Mouse (Mus musculus) hindbrain, embryonic 13.5 days (tissue): ENCODE results near the gene Rab5b. TPM values are rescaled to one million over a fixed set of nuclear protein-coding genes. Genes with fewer than 3 reads are reported as not detected.

ENCODE experiments used
- ATAC-seq: fragments of 200-750 bp; cut with Nextera tagmentation; 2 replicates; pipeline ENCODE4 v1.8.0; 2017; ENCODE audit warnings: moderate TSS enrichment; ENCODE audit not compliant: low FRiP score
- H3K27ac ChIP-seq: fragments of 300-500 bp; sonication (generic); 2 replicates; pipeline ENCODE4 v1.5.1; 2015; ENCODE audit warnings: inconsistent platforms, mild to moderate bottlenecking, moderate library complexity
- H3K27me3 ChIP-seq: fragments of 300-500 bp; sonication (generic); 2 replicates; pipeline ENCODE4 v1.6.1; 2015; ENCODE audit warnings: mild to moderate bottlenecking, inconsistent platforms
- H3K36me3 ChIP-seq: fragments of 300-500 bp; sonication (generic); 2 replicates; pipeline ENCODE4 v1.6.1; 2015; ENCODE audit warnings: mild to moderate bottlenecking, inconsistent platforms
- H3K4me1 ChIP-seq: fragments of 300-500 bp; sonication (generic); replicated peaks from 2 replicates; pipeline ENCODE4 v1.6.1; 2015; ENCODE audit warnings: inconsistent platforms
- H3K4me2 ChIP-seq: fragments of 300-500 bp; sonication (generic); 2 replicates; pipeline ENCODE4 v1.6.1; 2015; ENCODE audit warnings: inconsistent platforms, mild to moderate bottlenecking, moderate library complexity
- H3K4me3 ChIP-seq: fragments of 300-500 bp; sonication (generic); 2 replicates; pipeline ENCODE4 v1.5.1; 2015; ENCODE audit warnings: mild to moderate bottlenecking, inconsistent platforms
- H3K9ac ChIP-seq: fragments of 300-500 bp; sonication (generic); 2 replicates; pipeline ENCODE4 v1.6.1; 2015; ENCODE audit warnings: mild to moderate bottlenecking, inconsistent platforms
- H3K9me3 ChIP-seq: fragments of 300-500 bp; sonication (generic); 2 replicates; pipeline ENCODE4 v1.6.1; 2016; ENCODE audit warnings: inconsistent platforms
- WGBS: fragments of 180-500 bp; shearing (Covaris S2); methylation state at CpG from one replicate; pipeline ENCODE4 v1.1.7; 2015; 5-methylcytosine and 5-hydroxymethylcytosine counted together
- polyA plus RNA-seq: library from polyadenylated mRNA; unstranded; fragments of >200 nt; fragmentation: Nextera tagmentation; extraction: Ambion mirVana; gene quantifications from 2 replicates; pipeline ENCODE4 v1.2.1, GENCODE M21; 2015

Gene Rab5b
- polyA plus RNA-seq, 1 experiment from 2014 or later: 99.1 TPM

- H3K9me3 ChIP-seq: no peaks in the 10 kb centered on the region
- H3K4me1 ChIP-seq: no peaks in the 10 kb centered on the region
- ATAC-seq: no peak
- H3K27ac ChIP-seq: no peak overlapping the region
- no peak overlapping the region for H3K4me3 ChIP-seq
- H3K36me3 ChIP-seq: no peaks in the 10 kb centered on the region
- 62% methylated on average over 9 of the region's 9 CpGs for WGBS
- H3K4me2 ChIP-seq: no peak overlapping the region
- no peaks in the 10 kb centered on the region for H3K27me3 ChIP-seq
- no peak overlapping the region for H3K9ac ChIP-seq
Observed at GRCm38 (mm10) chr10:128657844-128658243, 38.2 kb downstream of the Rab5b start.

- Histone ChIP-seq H3K36me3 (no peaks in the 10 kb centered on the region), H3K27me3 (no peaks in the 10 kb centered on the region), H3K27ac (no peak overlapping the region), H3K4me2 (no peak overlapping the region), H3K9me3 (no peaks in the 10 kb centered on the region), H3K9ac (no peak overlapping the region), H3K4me3 (no peak overlapping the region), H3K4me1 (no peaks in the 10 kb centered on the region)
- 97% methylated on average over 1 of the region's 1 CpGs for WGBS
- ATAC-seq: no peak
Observed at GRCm38 (mm10) chr10:128656731-128657130, 39.3 kb downstream of the Rab5b start.

GRCm38 (mm10) chr10:128655254-128655653 is 40.8 kb downstream of the Rab5b start:
- H3K27me3 ChIP-seq: no peaks in the 10 kb centered on the region
- no peak overlapping the region for H3K4me3 ChIP-seq
- no peak overlapping the region for H3K4me2 ChIP-seq
- no peak for ATAC-seq
- H3K9ac ChIP-seq: no peak overlapping the region
- WGBS: 82% methylated on average over 3 of the region's 3 CpGs
- H3K9me3 ChIP-seq: no peaks in the 10 kb centered on the region
- H3K36me3 ChIP-seq: no peaks in the 10 kb centered on the region
- H3K27ac ChIP-seq: no peak overlapping the region
- no peaks in the 10 kb centered on the region for H3K4me1 ChIP-seq

GRCm38 (mm10) chr10:128653866-128654265 is 42.2 kb downstream of the Rab5b start:
- H3K27me3 ChIP-seq: no peaks in the 10 kb centered on the region
- H3K9ac ChIP-seq: no peak overlapping the region
- WGBS: 80% methylated on average over 4 of the region's 4 CpGs
- H3K4me3 ChIP-seq: no peak overlapping the region
- no peak for ATAC-seq
- H3K36me3 ChIP-seq: no peaks in the 10 kb centered on the region
- H3K27ac ChIP-seq: no peak overlapping the region
- no peaks in the 10 kb centered on the region for H3K4me1 ChIP-seq
- H3K4me2 ChIP-seq: no peak overlapping the region
- no peaks in the 10 kb centered on the region for H3K9me3 ChIP-seq

GRCm38 (mm10) chr10:128646139-128647089 is 49.6 kb downstream of the Rab5b start:
- H3K9ac ChIP-seq: peak overlapping the region; percentile 85
- peak overlapping the region; percentile 73 for H3K4me2 ChIP-seq
- H3K9me3 ChIP-seq: no peaks in the 10 kb centered on the region
- peak; percentile 86 for ATAC-seq
- peak overlapping the region; percentile 96 for H3K27ac ChIP-seq
- WGBS: 8% methylated on average over 11 of the region's 13 CpGs
- H3K4me3 ChIP-seq: peak overlapping the region; percentile 60
- peaks cover 10% of the 10 kb centered on the region for H3K36me3 ChIP-seq
- no peaks in the 10 kb centered on the region for H3K27me3 ChIP-seq
- peaks cover 47% of the 10 kb centered on the region for H3K4me1 ChIP-seq

GRCm38 (mm10) chr10:128645111-128646011 is 50.7 kb downstream of the Rab5b start, which contains the start of gene Ikzf4:
Gene Ikzf4 (minus strand): TSS chr10:128645991.
- ATAC-seq: peak; percentile 83
- WGBS: 2% methylated on average over 34 of the region's 36 CpGs

GRCm38 (mm10) chr10:128642749-128643148 is 53.3 kb downstream of the Rab5b start:
- no peak overlapping the region for H3K27ac ChIP-seq
- H3K4me3 ChIP-seq: no peak overlapping the region
- no peaks in the 10 kb centered on the region for H3K9me3 ChIP-seq
- H3K4me1 ChIP-seq: peaks cover 47% of the 10 kb centered on the region
- H3K9ac ChIP-seq: no peak overlapping the region
- 86% methylated on average over 6 of the region's 6 CpGs for WGBS
- H3K4me2 ChIP-seq: no peak overlapping the region; the same call in 1 of the 2 replicates
- peaks cover 42% of the 10 kb centered on the region for H3K36me3 ChIP-seq
- no peak for ATAC-seq
- no peaks in the 10 kb centered on the region for H3K27me3 ChIP-seq

More at GRCm38 (mm10) chr10:128645111-128646011, 50.7 kb downstream of the Rab5b start, which contains the start of gene Ikzf4:
- peak within 1 kb of the TSS; percentile 96 for H3K27ac ChIP-seq
- peak within 1 kb of the TSS; percentile 85 for H3K9ac ChIP-seq
- H3K4me3 ChIP-seq: peak within 1 kb of the TSS; percentile 60
- no peaks in the 10 kb centered on the region for H3K9me3 ChIP-seq
- peak within 1 kb of the TSS; percentile 73 for H3K4me2 ChIP-seq
- H3K4me1 ChIP-seq: peaks cover 47% of the 10 kb centered on the region
- H3K36me3 ChIP-seq: peaks cover 21% of the 10 kb centered on the region
- no peaks in the 10 kb centered on the region for H3K27me3 ChIP-seq

GRCm38 (mm10) chr10:128641871-128642270 is 54.2 kb downstream of the Rab5b start:
- H3K27ac ChIP-seq: no peak overlapping the region
- H3K36me3 ChIP-seq: peaks cover 46% of the 10 kb centered on the region
- no peak for ATAC-seq
- H3K9me3 ChIP-seq: no peaks in the 10 kb centered on the region
- 85% methylated on average over 7 of the region's 7 CpGs for WGBS
- H3K9ac ChIP-seq: no peak overlapping the region
- no peak overlapping the region for H3K4me3 ChIP-seq
- H3K4me2 ChIP-seq: no peak overlapping the region
- H3K27me3 ChIP-seq: no peaks in the 10 kb centered on the region
- H3K4me1 ChIP-seq: peaks cover 50% of the 10 kb centered on the region

GRCm38 (mm10) chr10:128640891-128641290 is 55.2 kb downstream of the Rab5b start:
- Histone ChIP-seq H3K36me3 (peaks cover 56% of the 10 kb centered on the region), H3K9me3 (no peaks in the 10 kb centered on the region), H3K27me3 (no peaks in the 10 kb centered on the region), H3K27ac (no peak overlapping the region), H3K4me1 (peaks cover 44% of the 10 kb centered on the region), H3K4me2 (no peak overlapping the region), H3K9ac (no peak overlapping the region), H3K4me3 (no peak overlapping the region)
- 90% methylated on average over 15 of the region's 15 CpGs for WGBS
- no peak for ATAC-seq

GRCm38 (mm10) chr10:128639999-128640398 is 56.1 kb downstream of the Rab5b start:
- H3K9me3 ChIP-seq: no peaks in the 10 kb centered on the region
- H3K27ac ChIP-seq: no peak overlapping the region
- H3K4me2 ChIP-seq: no peak overlapping the region
- H3K4me1 ChIP-seq: peaks cover 41% of the 10 kb centered on the region
- WGBS: 91% methylated on average over 14 of the region's 14 CpGs
- H3K27me3 ChIP-seq: no peaks in the 10 kb centered on the region
- H3K4me3 ChIP-seq: no peak overlapping the region
- peaks cover 65% of the 10 kb centered on the region for H3K36me3 ChIP-seq
- no peak for ATAC-seq
- no peak overlapping the region for H3K9ac ChIP-seq

- H3K36me3 ChIP-seq: peaks cover 86% of the 10 kb centered on the region
- no peak overlapping the region for H3K4me3 ChIP-seq
- peaks cover 13% of the 10 kb centered on the region for H3K4me1 ChIP-seq
- WGBS: 11% methylated on average over 11 of the region's 11 CpGs
- H3K9ac ChIP-seq: peak overlapping the region; percentile 11; the same call in 1 of the 2 replicates
- ATAC-seq: no peak
- peak overlapping the region; percentile 33 for H3K4me2 ChIP-seq
- H3K27ac ChIP-seq: no peak overlapping the region
- H3K9me3 ChIP-seq: no peaks in the 10 kb centered on the region
- no peaks in the 10 kb centered on the region for H3K27me3 ChIP-seq
Observed at GRCm38 (mm10) chr10:128637011-128637410, 59.1 kb downstream of the Rab5b start.

GRCm38 (mm10) chr10:128636561-128636960 is 59.5 kb downstream of the Rab5b start:
- H3K4me1 ChIP-seq: peaks cover 9% of the 10 kb centered on the region
- H3K36me3 ChIP-seq: peaks cover 82% of the 10 kb centered on the region
- H3K4me3 ChIP-seq: no peak overlapping the region
- no peak overlapping the region for H3K9ac ChIP-seq
- no peaks in the 10 kb centered on the region for H3K9me3 ChIP-seq
- no peak overlapping the region for H3K27ac ChIP-seq
- no peaks in the 10 kb centered on the region for H3K27me3 ChIP-seq
- H3K4me2 ChIP-seq: peak overlapping the region; percentile 33
- ATAC-seq: no peak
- 54% methylated on average over 6 of the region's 6 CpGs for WGBS
